Mouse (Mus musculus) lung, postnatal 0 days (tissue): ENCODE data around the gene Lgals9.

Experiments used
- CTCF ChIP-seq: IDR thresholded peaks from 2 replicates; pipeline ENCODE4 v1.5.1; 2016; ENCODE audit warnings: antibody characterized with exemption, mild to moderate bottlenecking
- EP300 ChIP-seq: IDR thresholded peaks from 2 replicates; pipeline ENCODE4 v1.6.1; 2016; ENCODE audit warnings: antibody characterized with exemption, mild to moderate bottlenecking, control low read depth

GRCm38 (mm10) chr11:78929345-78929744 is 55.4 kb downstream of the Lgals9 start:
- TF ChIP-seq CTCF (no peak), EP300 (no peak)
